Mouse (Mus musculus) v-Abl transformed pro-B cells (cell line): ENCODE results near the gene Hnrnpl.

Source experiments
- in situ Hi-C, 2 experiments: fragments of 400-800 bp; cut with MboI; formaldehyde crosslinking; loops; one replicate each; pipeline ENCODE4 v1.15.1; 2025; ENCODE audit not compliant: unreplicated experiment in 2 of 2

The Hnrnpl gene

GRCm38 (mm10) chr7:28821261-28821831 lies 13.0 kb downstream of the Hnrnpl start:
- in situ Hi-C loops: loop anchor here in 1 of 2 experiments (5.0 to 25.0 kb wide), 3 partner anchors 444 to 1359 kb away; partner anchors contain the start of genes Gm26920, Sertad3, Zfp260 and Zfp566

GRCm38 (mm10) chr7:28822556-28822955 lies 14.2 kb downstream of the Hnrnpl start:
- in situ Hi-C loops: loop anchor here in 1 of 2 experiments (5.0 to 25.0 kb wide), 3 partner anchors 445 to 1360 kb away; partner anchors contain the start of genes Gm26920, Sertad3, Zfp260 and Zfp566

GRCm38 (mm10) chr7:28822993-28823903 lies 14.9 kb downstream of the Hnrnpl start:
- in situ Hi-C loops: loop anchor here in 1 of 2 experiments (5.0 to 25.0 kb wide), 3 partner anchors 446 to 1361 kb away; partner anchors contain the start of genes Gm26920, Sertad3, Zfp260 and Zfp566

- in situ Hi-C loops: loop anchor here in 1 of 2 experiments (5.0 to 25.0 kb wide), 3 partner anchors 447 to 1362 kb away; partner anchors contain the start of genes Gm26920, Sertad3, Zfp260 and Zfp566
Measured at GRCm38 (mm10) chr7:28823932-28824331, 15.6 kb downstream of the Hnrnpl start.

GRCm38 (mm10) chr7:28824941-28825685 lies 16.8 kb downstream of the Hnrnpl start, which contains the start of gene Ech1:
Gene Ech1, plus strand, starts transcription at chr7:28825217.
- in situ Hi-C loops: loop anchor here in 1 of 2 experiments (5.0 to 25.0 kb wide), 3 partner anchors 448 to 1363 kb away; partner anchors contain the start of genes Gm26920, Sertad3, Zfp260 and Zfp566

GRCm38 (mm10) chr7:28825686-28826401 lies 17.5 kb downstream of the Hnrnpl start:
- in situ Hi-C loops: no loop called here

GRCm38 (mm10) chr7:28826402-28826772 lies 18.0 kb downstream of the Hnrnpl start:
- in situ Hi-C loops: no loop called here

GRCm38 (mm10) chr7:28827338-28827737 lies 19.0 kb downstream of the Hnrnpl start:
- in situ Hi-C loops: no loop called here

- in situ Hi-C loops: no loop called here
Measured at GRCm38 (mm10) chr7:28829821-28830220, 21.5 kb downstream of the Hnrnpl start.

- in situ Hi-C loops: no loop called here
Measured at GRCm38 (mm10) chr7:28830981-28831380, 22.6 kb downstream of the Hnrnpl start.

- in situ Hi-C loops: no loop called here
Measured at GRCm38 (mm10) chr7:28831411-28832125, 23.2 kb downstream of the Hnrnpl start.

- in situ Hi-C loops: no loop called here
Measured at GRCm38 (mm10) chr7:28832137-28832536, 23.8 kb downstream of the Hnrnpl start.

- in situ Hi-C loops: no loop called here
Measured at GRCm38 (mm10) chr7:28833723-28834347, 25.5 kb downstream of the Hnrnpl start, which contains the start of gene Lgals4. Gene Lgals4, plus strand, starts transcription at chr7:28833854.

GRCm38 (mm10) chr7:28836936-28837335 lies 28.6 kb downstream of the Hnrnpl start:
- in situ Hi-C loops: no loop called here

GRCm38 (mm10) chr7:28838331-28838730 lies 30.0 kb downstream of the Hnrnpl start:
- in situ Hi-C loops: no loop called here

- in situ Hi-C loops: no loop called here
Measured at GRCm38 (mm10) chr7:28847273-28847672, 38.9 kb downstream of the Hnrnpl start.

- in situ Hi-C loops: no loop called here
Measured at GRCm38 (mm10) chr7:28849700-28850236, 41.4 kb downstream of the Hnrnpl start.

GRCm38 (mm10) chr7:28850642-28851041 lies 42.3 kb downstream of the Hnrnpl start:
- in situ Hi-C loops: no loop called here
